Mouse (Mus musculus) liver, adult 2 months (tissue): ENCODE data around the gene Grk5.

Experiments used
- CTCF ChIP-seq: fragments of 200-500 bp; IDR thresholded peaks from 2 replicates; pipeline ENCODE4 v1.5.1; 2011; ENCODE audit warnings: low read depth, low read length, control low read depth
- POLR2A ChIP-seq: fragments of 200-500 bp; IDR thresholded peaks from 2 replicates; pipeline ENCODE4 v1.6.1; 2011; ENCODE audit warnings: low read length, control low read depth; ENCODE audit not compliant: insufficient read depth; ENCODE audit errors: extremely low read depth

DNA sequence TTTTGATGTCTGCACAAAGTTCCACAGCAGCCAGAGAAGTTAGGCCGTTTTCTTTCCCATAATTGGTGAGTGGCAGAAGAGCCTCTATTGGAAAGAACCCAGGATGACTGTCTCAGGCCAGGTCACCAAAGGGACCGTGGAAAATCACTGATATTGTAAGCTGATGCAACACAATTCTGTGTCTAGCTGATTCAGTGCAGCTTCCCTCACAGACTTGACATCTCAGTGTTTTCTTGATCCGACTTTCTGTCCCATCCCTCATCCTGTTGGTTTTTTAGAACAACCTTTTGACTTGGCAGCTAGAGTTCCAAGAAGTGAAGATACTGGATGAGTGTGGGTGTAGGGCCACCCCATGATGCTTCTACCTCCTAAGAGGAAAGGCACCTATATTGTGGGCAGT is 80.9 kb downstream of the Grk5 start:
- TF ChIP-seq CTCF (no peak), POLR2A (no peak)
